Mouse (Mus musculus): Measurements from ENCODE around the gene Pm20d2. TPM values are rescaled to one million over a fixed set of nuclear protein-coding genes. Genes with fewer than 3 reads are reported as not detected.

Gene Pm20d2
- polyA plus RNA-seq, 1 experiment from 2014 or later = 1.2 TPM

GRCm38 (mm10) chr4:33183477-33183876, 6.1 kb downstream of the Pm20d2 start:
- DNase-seq (ENCODE audit: extremely low spot score, low spot score) = no peak
- no peaks in the 10 kb centered on the region for H3K36me3 ChIP-seq (replicated peaks)
- H3K27me3 ChIP-seq (ENCODE audit: poor library complexity, severe bottlenecking) = peaks cover 20% of the 10 kb centered on the region
- 89% methylated on average over 5 of the region's 5 CpGs for WGBS
- H3K27ac ChIP-seq = no peak overlapping the region
- H3K4me1 ChIP-seq = 0 out of 2 replicates have a peak, but pooled peaks cover 9% of the 10 kb centered on the region
- no peak overlapping the region for H3K4me3 ChIP-seq
- H3K9me3 ChIP-seq = no peaks in the 10 kb centered on the region

- DNase-seq (ENCODE audit: extremely low spot score, low spot score) = no peak
- peaks cover 6% of the 10 kb centered on the region; the same call in 1 of the 2 replicates for H3K4me1 ChIP-seq
- no peak overlapping the region for H3K4me3 ChIP-seq
- H3K36me3 ChIP-seq (replicated peaks) = no peaks in the 10 kb centered on the region
- 89% methylated on average over 26 of the region's 26 CpGs for WGBS
- no peak overlapping the region for H3K27ac ChIP-seq
- H3K9me3 ChIP-seq = no peaks in the 10 kb centered on the region
- H3K27me3 ChIP-seq (ENCODE audit: poor library complexity, severe bottlenecking) = peaks cover 8% of the 10 kb centered on the region; the same call in 1 of the 2 replicates
These were observed 37.2 kb downstream of the Pm20d2 start for GRCm38 (mm10) chr4:33152087-33153038.

- H3K4me1 ChIP-seq = peaks cover 12% of the 10 kb centered on the region
- no peaks in the 10 kb centered on the region for H3K36me3 ChIP-seq (replicated peaks)
- no peaks in the 10 kb centered on the region for H3K9me3 ChIP-seq
- H3K4me3 ChIP-seq = no peak overlapping the region
- 47% methylated on average over 7 of the region's 7 CpGs for WGBS
- peaks cover 24% of the 10 kb centered on the region for H3K27me3 ChIP-seq (ENCODE audit: poor library complexity, severe bottlenecking)
- no peak for DNase-seq (ENCODE audit: extremely low spot score, low spot score)
- H3K27ac ChIP-seq = no peak overlapping the region
These were observed 40.4 kb downstream of the Pm20d2 start for GRCm38 (mm10) chr4:33149150-33149549.

GRCm38 (mm10) chr4:33147825-33148224, 41.7 kb downstream of the Pm20d2 start:
- H3K36me3 ChIP-seq (replicated peaks) = no peaks in the 10 kb centered on the region
- H3K27me3 ChIP-seq (ENCODE audit: poor library complexity, severe bottlenecking) = peaks cover 24% of the 10 kb centered on the region
- H3K9me3 ChIP-seq = no peaks in the 10 kb centered on the region
- 14% methylated on average over 2 of the region's 2 CpGs for WGBS
- H3K4me1 ChIP-seq = peaks cover 12% of the 10 kb centered on the region
- DNase-seq (ENCODE audit: extremely low spot score, low spot score) = peak; percentile 46
- no peak overlapping the region for H3K27ac ChIP-seq
- H3K4me3 ChIP-seq = no peak overlapping the region

- WGBS = 46% methylated on average over 20 of the region's 20 CpGs
- H3K27me3 ChIP-seq (ENCODE audit: poor library complexity, severe bottlenecking) = peaks cover 24% of the 10 kb centered on the region
- no peaks in the 10 kb centered on the region for H3K9me3 ChIP-seq
- no peaks in the 10 kb centered on the region for H3K36me3 ChIP-seq (replicated peaks)
- peaks cover 12% of the 10 kb centered on the region for H3K4me1 ChIP-seq
- H3K4me3 ChIP-seq = no peak overlapping the region
- no peak for DNase-seq (ENCODE audit: extremely low spot score, low spot score)
- H3K27ac ChIP-seq = no peak overlapping the region
These were observed 42.8 kb downstream of the Pm20d2 start for GRCm38 (mm10) chr4:33146679-33147291.

GRCm38 (mm10) chr4:33132221-33132620, 57.3 kb downstream of the Pm20d2 start, which contains the start of gene Gabrr1:
TSS of gene Gabrr1 (plus strand) at chr4:33132521.
- no peak for DNase-seq (ENCODE audit: extremely low spot score, low spot score)
- no peak within 1 kb of the TSS for H3K27ac ChIP-seq
- H3K9me3 ChIP-seq = no peaks in the 10 kb centered on the region
- 76% methylated on average over 11 of the region's 11 CpGs for WGBS
- H3K4me3 ChIP-seq = no peak within 1 kb of the TSS
- H3K27me3 ChIP-seq (ENCODE audit: poor library complexity, severe bottlenecking) = no peaks in the 10 kb centered on the region
- H3K36me3 ChIP-seq (replicated peaks) = no peaks in the 10 kb centered on the region
- H3K4me1 ChIP-seq = no peaks in the 10 kb centered on the region

- no peak overlapping the region for H3K4me3 ChIP-seq
- H3K27me3 ChIP-seq (ENCODE audit: poor library complexity, severe bottlenecking) = no peaks in the 10 kb centered on the region
- WGBS = 80% methylated on average over 10 of the region's 10 CpGs
- no peaks in the 10 kb centered on the region for H3K9me3 ChIP-seq
- DNase-seq (ENCODE audit: extremely low spot score, low spot score) = no peak
- H3K4me1 ChIP-seq = 0 out of 2 replicates have a peak, but pooled peaks cover 3% of the 10 kb centered on the region
- H3K27ac ChIP-seq = no peak overlapping the region
- H3K36me3 ChIP-seq (replicated peaks) = no peaks in the 10 kb centered on the region
These were observed 64.0 kb downstream of the Pm20d2 start for GRCm38 (mm10) chr4:33125409-33126084.

- Histone ChIP-seq H3K4me1 (0 out of 2 replicates have a peak, but pooled peaks cover 3% of the 10 kb centered on the region), H3K9me3 (no peaks in the 10 kb centered on the region), H3K36me3 (replicated peaks) (no peaks in the 10 kb centered on the region), H3K27ac (no peak overlapping the region), H3K27me3 (ENCODE audit: poor library complexity, severe bottlenecking) (no peaks in the 10 kb centered on the region), H3K4me3 (no peak overlapping the region)
- 75% methylated on average over 6 of the region's 6 CpGs for WGBS
- no peak for DNase-seq (ENCODE audit: extremely low spot score, low spot score)
These were observed 65.0 kb downstream of the Pm20d2 start for GRCm38 (mm10) chr4:33124493-33124892.

Other genes with a start within 250 kb of the Pm20d2 start
- gene Ankrd6, start 238.9 kb downstream of the Pm20d2 start, polyA plus RNA-seq (2016; fragmentation: Nextera tagmentation; extraction: Ambion mirVana) = 11.9 and 12.4 TPM in 2 replicates
- 25.6 and 26.9 TPM in 2 replicates for gene Rragd, start 206.7 kb downstream of the Pm20d2 start, polyA plus RNA-seq (2016; fragmentation: Nextera tagmentation; extraction: Ambion mirVana)
- gene Ube2j1, start 158.3 kb downstream of the Pm20d2 start, polyA plus RNA-seq (2016; fragmentation: Nextera tagmentation; extraction: Ambion mirVana) = 46.1 and 46.8 TPM in 2 replicates
- 0.16 and 0.61 TPM in 2 replicates for gene Gabrr2, start 126.7 kb downstream of the Pm20d2 start, polyA plus RNA-seq (2016; fragmentation: Nextera tagmentation; extraction: Ambion mirVana)
- 0.09 TPM in 1 of 2 replicates, not detected in the other for gene Gabrr1, start 57.2 kb downstream of the Pm20d2 start, polyA plus RNA-seq (2016; fragmentation: Nextera tagmentation; extraction: Ambion mirVana)
- 4.1 and 4.2 TPM in 2 replicates for gene Srsf12, start 19.3 kb upstream of the Pm20d2 start, polyA plus RNA-seq (2016; fragmentation: Nextera tagmentation; extraction: Ambion mirVana)
- 51.6 and 56.2 TPM in 2 replicates for gene Pnrc1, start 100.4 kb upstream of the Pm20d2 start, polyA plus RNA-seq (2016; fragmentation: Nextera tagmentation; extraction: Ambion mirVana)
- 33.2 and 34.8 TPM in 2 replicates for gene Rngtt, start 120.6 kb upstream of the Pm20d2 start, polyA plus RNA-seq (2016; fragmentation: Nextera tagmentation; extraction: Ambion mirVana)

Data from forebrain, embryonic 10.5 days (tissue).